Mouse (Mus musculus): ENCODE measurements around the gene Slc22a7. TPM values are rescaled to one million over a fixed set of nuclear protein-coding genes. Genes with fewer than 3 reads are reported as not detected.

Slc22a7 gene
- 1.3 TPM in 1 of 2 replicates, not detected in the other for polyA plus RNA-seq (2015; fragmentation: Nextera tagmentation; extraction: Ambion mirVana)

DNA sequence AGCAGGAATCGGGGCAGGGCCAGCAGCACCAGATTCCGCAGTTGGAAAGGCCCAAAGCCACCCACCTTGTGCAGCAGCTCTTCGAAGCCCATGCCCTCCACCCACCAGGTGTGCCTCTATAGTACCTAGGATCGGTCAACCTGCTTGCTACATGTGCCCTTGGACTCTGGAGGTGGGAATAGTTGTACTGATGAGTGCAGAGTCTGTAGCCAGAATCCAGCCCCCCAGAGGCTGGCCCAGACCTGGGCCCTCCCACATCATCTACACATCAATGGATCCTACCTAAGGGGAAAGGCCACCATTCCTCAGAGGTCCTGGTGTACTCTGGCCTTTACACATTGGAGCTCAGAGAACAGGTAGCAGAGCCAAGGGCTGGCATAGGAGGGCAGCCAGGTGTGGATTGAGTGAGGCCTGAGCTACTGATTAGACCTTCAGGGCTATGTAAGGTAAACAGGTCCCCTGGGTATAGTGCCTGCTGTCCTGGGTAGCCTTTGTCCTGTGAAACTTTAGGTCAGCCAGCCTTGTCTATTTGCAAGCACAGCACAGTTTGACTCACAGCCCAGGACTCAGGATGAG lies at the start of gene Slc22a7:
Gene Slc22a7 (minus strand): TSS at position 160 of the 576 bp plus-strand sequence.
- Histone ChIP-seq H3K4me1 (peaks cover 11% of the 10 kb centered on the region), H3K36me3 (no peaks in the 10 kb centered on the region), H3K9me3 (replicated peaks) (no peaks in the 10 kb centered on the region), H3K4me3 (replicated peaks) (no peak within 1 kb of the TSS), H3K27ac (replicated peaks) (no peak within 1 kb of the TSS), H3K9ac (replicated peaks) (no peak within 1 kb of the TSS), H3K4me2 (no peak within 1 kb of the TSS), H3K27me3 (replicated peaks) (peaks cover 14% of the 10 kb centered on the region; the same call in 1 of the 2 replicates)
- ATAC-seq (ENCODE audit: low FRiP score), result no peak
- WGBS, result 77% methylated on average over 4 of the region's 4 CpGs

DNA sequence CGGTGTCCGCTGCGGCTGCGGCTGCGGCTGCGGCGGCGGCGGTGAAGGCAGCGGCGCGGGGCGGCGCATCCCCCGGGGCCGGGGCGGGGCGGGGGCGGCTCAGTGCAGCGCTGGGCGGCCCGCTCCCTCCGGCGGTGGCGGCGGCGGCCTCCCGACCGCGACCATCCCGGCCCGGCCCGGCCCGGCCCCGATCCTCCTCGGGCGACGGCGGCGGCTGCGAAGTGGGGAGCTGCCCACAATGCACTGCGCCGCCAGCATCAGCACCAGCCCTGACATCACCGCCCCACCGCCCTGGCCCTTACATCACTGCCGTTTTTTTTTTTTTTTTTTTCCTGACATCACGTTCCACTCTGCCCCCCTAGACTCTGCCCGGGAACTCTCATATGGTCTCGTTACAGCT lies 49.2 kb upstream of the Slc22a7 start, which contains the start of gene Ttbk1:
Gene Ttbk1 (minus strand): TSS at position 245 of the 400 bp plus-strand sequence.
- H3K9ac ChIP-seq (replicated peaks), result peak within 1 kb of the TSS; percentile 88
- peaks cover 13% of the 10 kb centered on the region; the same call in 1 of the 2 replicates for H3K27me3 ChIP-seq (replicated peaks)
- H3K9me3 ChIP-seq (replicated peaks), result no peaks in the 10 kb centered on the region
- peak within 1 kb of the TSS; percentile 75 for H3K4me2 ChIP-seq
- H3K27ac ChIP-seq (replicated peaks), result peak within 1 kb of the TSS; percentile 79
- peak within 1 kb of the TSS; percentile 65 for H3K4me3 ChIP-seq (replicated peaks)
- peaks cover 51% of the 10 kb centered on the region for H3K4me1 ChIP-seq
- 1% methylated on average over 11 of the region's 49 CpGs for WGBS
- ATAC-seq (ENCODE audit: low FRiP score), result peak; percentile 84
- H3K36me3 ChIP-seq, result no peaks in the 10 kb centered on the region

DNA sequence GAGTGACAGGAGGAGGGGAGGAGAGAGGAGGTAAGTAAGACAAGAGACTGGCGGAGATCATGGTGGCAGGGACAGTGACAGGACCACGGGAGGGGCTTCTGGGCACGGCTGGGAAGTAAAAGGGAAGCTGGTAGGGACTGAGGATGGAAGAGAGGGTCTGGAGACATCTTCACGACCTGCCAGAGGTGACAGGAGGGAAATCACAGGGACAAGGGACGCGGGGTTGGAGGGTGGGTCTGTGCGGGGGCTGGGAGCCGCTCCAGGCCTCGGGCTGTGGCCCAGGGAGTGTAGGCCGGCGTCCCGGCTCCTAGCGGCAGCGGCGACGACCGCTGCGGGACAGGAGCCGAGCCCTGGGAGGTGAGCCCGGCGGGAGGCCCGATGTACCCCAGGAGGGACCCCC lies 48.7 kb upstream of the Slc22a7 start:
- peak; percentile 52 for ATAC-seq (ENCODE audit: low FRiP score)
- peaks cover 13% of the 10 kb centered on the region; the same call in 1 of the 2 replicates for H3K27me3 ChIP-seq (replicated peaks)
- H3K36me3 ChIP-seq, result no peaks in the 10 kb centered on the region
- WGBS, result under 1% methylated on average over 20 of the region's 22 CpGs
- peak overlapping the region; percentile 75 for H3K4me2 ChIP-seq
- peaks cover 51% of the 10 kb centered on the region for H3K4me1 ChIP-seq
- H3K4me3 ChIP-seq (replicated peaks), result peak overlapping the region; percentile 65
- H3K9ac ChIP-seq (replicated peaks), result peak overlapping the region; percentile 88
- H3K27ac ChIP-seq (replicated peaks), result peak overlapping the region; percentile 79
- H3K9me3 ChIP-seq (replicated peaks), result no peaks in the 10 kb centered on the region

DNA sequence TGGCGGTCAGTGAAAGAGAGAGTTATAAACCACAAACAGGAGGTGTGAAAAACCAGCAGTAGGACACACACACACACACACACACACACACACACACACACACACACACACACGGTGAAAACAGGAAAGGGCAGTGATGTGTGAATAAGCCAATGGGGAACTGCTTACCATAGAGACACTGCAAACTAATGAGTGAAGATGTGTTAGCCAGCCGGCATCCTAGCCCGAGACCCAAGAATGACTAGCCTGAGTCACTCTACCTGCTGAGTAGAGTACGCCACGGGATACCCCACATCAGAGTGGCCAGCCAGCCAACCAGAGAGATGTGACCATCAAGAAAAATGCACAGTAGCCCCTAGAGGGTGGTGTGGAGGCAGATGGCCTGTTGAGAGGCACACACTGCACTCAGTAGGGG lies 46.2 kb upstream of the Slc22a7 start:
- 10% methylated on average over 6 of the region's 6 CpGs for WGBS
- Histone ChIP-seq H3K4me2 (peak overlapping the region; percentile 79), H3K36me3 (peaks cover 11% of the 10 kb centered on the region), H3K27me3 (replicated peaks) (peaks cover 9% of the 10 kb centered on the region; the same call in 1 of the 2 replicates), H3K9me3 (replicated peaks) (no peaks in the 10 kb centered on the region), H3K4me3 (replicated peaks) (peak overlapping the region; percentile 36), H3K27ac (replicated peaks) (no peak overlapping the region), H3K4me1 (peaks cover 51% of the 10 kb centered on the region), H3K9ac (replicated peaks) (peak overlapping the region; percentile 45)
- no peak for ATAC-seq (ENCODE audit: low FRiP score)

DNA sequence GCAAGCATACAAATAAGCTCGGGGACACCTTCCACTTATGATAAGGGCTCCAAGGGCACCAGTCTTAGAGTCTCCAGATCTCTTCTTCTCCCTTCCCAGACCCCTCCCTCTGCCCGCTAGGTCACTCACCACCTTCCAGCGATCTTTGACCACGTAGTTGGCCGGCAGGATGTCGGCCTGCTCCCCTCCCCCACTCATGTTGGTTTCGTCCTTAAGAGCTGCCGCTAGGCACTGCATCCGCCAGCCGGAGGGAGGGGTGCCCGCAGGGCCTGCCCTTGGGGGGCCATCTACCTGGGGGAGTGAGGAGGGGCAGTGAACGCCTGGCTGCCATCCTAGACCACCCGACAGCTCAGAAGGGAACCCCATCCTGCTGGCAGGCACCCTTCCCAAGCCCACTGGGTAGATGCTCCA lies 45.8 kb upstream of the Slc22a7 start:
- peak overlapping the region; percentile 45 for H3K9ac ChIP-seq (replicated peaks)
- peaks cover 6% of the 10 kb centered on the region; the same call in 1 of the 2 replicates for H3K27me3 ChIP-seq (replicated peaks)
- peaks cover 51% of the 10 kb centered on the region for H3K4me1 ChIP-seq
- peaks cover 15% of the 10 kb centered on the region for H3K36me3 ChIP-seq
- 1% methylated on average over 13 of the region's 13 CpGs for WGBS
- no peaks in the 10 kb centered on the region for H3K9me3 ChIP-seq (replicated peaks)
- peak overlapping the region; percentile 37; the same call in 1 of the 2 replicates for H3K27ac ChIP-seq (replicated peaks)
- H3K4me3 ChIP-seq (replicated peaks), result peak overlapping the region; percentile 36
- ATAC-seq (ENCODE audit: low FRiP score), result no peak
- peak overlapping the region; percentile 79 for H3K4me2 ChIP-seq

DNA sequence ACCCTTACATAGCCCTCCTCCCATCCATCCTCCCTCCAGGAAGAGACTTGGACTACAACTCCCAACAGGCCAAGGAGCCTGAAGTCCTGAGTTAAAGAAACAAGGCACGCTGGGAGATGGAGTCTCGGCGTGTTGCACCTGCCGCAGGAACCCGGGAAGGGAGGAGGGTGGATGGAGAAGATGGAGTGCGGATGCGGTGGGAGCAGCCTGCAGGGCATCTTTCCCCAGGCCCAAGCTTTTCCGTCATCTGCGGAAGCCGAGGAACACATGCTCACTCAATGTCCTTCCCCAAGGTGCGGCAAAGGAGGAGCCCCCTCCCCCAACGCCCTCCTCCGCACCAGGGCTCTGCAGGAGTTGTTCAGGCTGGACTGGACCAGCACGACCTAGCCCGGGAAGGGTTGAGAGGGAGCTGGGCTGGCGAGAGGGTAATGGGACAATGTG lies 45.3 kb upstream of the Slc22a7 start:
- Histone ChIP-seq H3K9ac (replicated peaks) (peak overlapping the region; percentile 45), H3K4me3 (replicated peaks) (peak overlapping the region; percentile 36), H3K9me3 (replicated peaks) (no peaks in the 10 kb centered on the region), H3K4me1 (peaks cover 51% of the 10 kb centered on the region), H3K27ac (replicated peaks) (peak overlapping the region; percentile 37), H3K4me2 (peak overlapping the region; percentile 79), H3K27me3 (replicated peaks) (peaks cover 4% of the 10 kb centered on the region; the same call in 1 of the 2 replicates), H3K36me3 (peaks cover 20% of the 10 kb centered on the region)
- ATAC-seq (ENCODE audit: low FRiP score), result 0 out of 2 replicates have a peak, but pooled peaks have one; percentile 16
- 3% methylated on average over 16 of the region's 16 CpGs for WGBS

DNA sequence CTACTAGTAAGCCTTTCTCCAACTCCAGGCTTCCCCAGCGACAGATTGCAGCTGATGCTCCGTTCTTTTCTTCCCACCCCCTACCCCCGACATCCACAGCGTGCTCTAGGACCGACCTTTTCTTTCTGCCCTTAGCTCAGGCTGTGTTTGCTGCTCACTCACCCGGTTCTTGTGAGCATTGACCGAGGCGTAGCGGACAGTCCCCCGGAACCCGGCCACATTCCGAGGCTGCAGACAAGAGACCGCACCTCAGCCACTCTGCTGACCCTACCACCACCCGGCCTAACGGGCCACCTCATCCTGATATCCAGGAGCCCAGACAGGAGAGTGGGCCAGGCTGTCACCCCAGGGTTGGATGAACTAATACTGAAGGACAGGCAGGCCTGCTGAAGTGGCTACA lies 39.0 kb upstream of the Slc22a7 start:
- Histone ChIP-seq H3K36me3 (peaks cover 74% of the 10 kb centered on the region), H3K9me3 (replicated peaks) (no peaks in the 10 kb centered on the region), H3K4me3 (replicated peaks) (no peak overlapping the region), H3K9ac (replicated peaks) (no peak overlapping the region), H3K4me2 (no peak overlapping the region), H3K27ac (replicated peaks) (no peak overlapping the region), H3K4me1 (no peaks in the 10 kb centered on the region), H3K27me3 (replicated peaks) (no peaks in the 10 kb centered on the region)
- no peak for ATAC-seq (ENCODE audit: low FRiP score)
- WGBS, result 89% methylated on average over 15 of the region's 15 CpGs

DNA sequence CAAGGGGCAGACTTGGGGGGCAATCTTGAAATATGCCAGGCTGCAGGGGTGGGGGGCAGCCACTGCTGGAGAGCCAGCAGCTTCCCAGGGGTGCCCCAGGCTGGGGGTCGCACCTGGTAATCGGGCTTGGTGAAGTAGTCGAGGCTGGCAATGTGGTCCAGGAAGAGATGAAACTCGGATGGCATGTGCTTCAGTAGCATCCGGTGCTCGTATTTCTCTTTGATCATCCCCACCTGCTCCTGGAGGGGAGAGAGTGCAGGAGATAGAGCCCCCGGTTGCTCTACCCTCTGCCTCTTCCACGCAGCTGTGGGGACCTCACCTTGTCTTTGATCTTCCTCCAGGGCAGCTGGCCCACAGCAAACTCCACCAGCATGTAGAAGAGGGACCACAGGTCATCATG lies 38.3 kb upstream of the Slc22a7 start:
- 83% methylated on average over 8 of the region's 8 CpGs for WGBS
- H3K9me3 ChIP-seq (replicated peaks), result no peaks in the 10 kb centered on the region
- H3K9ac ChIP-seq (replicated peaks), result no peak overlapping the region
- no peak overlapping the region for H3K27ac ChIP-seq (replicated peaks)
- H3K4me1 ChIP-seq, result no peaks in the 10 kb centered on the region
- H3K4me2 ChIP-seq, result no peak overlapping the region
- peaks cover 81% of the 10 kb centered on the region for H3K36me3 ChIP-seq
- H3K27me3 ChIP-seq (replicated peaks), result no peaks in the 10 kb centered on the region
- H3K4me3 ChIP-seq (replicated peaks), result no peak overlapping the region
- no peak for ATAC-seq (ENCODE audit: low FRiP score)

DNA sequence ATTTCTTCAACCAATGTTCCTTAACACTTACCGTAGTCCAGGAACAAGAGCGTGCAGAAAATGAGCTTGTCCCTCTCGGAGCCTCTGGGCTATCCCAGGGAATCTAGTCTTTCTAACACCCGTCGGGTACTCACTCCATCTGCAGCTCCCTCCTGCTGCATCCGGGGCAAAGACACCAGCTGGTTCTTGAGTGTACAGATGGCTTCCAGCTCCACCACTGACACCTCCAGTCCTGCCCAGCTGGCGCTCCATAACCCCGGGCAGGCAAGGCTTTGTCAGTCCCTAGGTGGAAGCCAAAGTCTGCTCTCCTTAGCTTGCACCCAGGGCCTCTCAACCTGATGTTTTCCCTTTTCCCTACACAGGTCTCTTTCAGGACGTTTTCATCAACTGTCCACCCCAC lies 29.6 kb upstream of the Slc22a7 start:
- H3K9ac ChIP-seq (replicated peaks), result no peak overlapping the region
- H3K4me3 ChIP-seq (replicated peaks), result no peak overlapping the region
- H3K36me3 ChIP-seq, result peaks cover 71% of the 10 kb centered on the region
- no peaks in the 10 kb centered on the region for H3K4me1 ChIP-seq
- no peaks in the 10 kb centered on the region for H3K27me3 ChIP-seq (replicated peaks)
- WGBS, result 72% methylated on average over 9 of the region's 9 CpGs
- no peak overlapping the region for H3K4me2 ChIP-seq
- ATAC-seq (ENCODE audit: low FRiP score), result no peak
- no peak overlapping the region for H3K27ac ChIP-seq (replicated peaks)
- H3K9me3 ChIP-seq (replicated peaks), result no peaks in the 10 kb centered on the region

DNA sequence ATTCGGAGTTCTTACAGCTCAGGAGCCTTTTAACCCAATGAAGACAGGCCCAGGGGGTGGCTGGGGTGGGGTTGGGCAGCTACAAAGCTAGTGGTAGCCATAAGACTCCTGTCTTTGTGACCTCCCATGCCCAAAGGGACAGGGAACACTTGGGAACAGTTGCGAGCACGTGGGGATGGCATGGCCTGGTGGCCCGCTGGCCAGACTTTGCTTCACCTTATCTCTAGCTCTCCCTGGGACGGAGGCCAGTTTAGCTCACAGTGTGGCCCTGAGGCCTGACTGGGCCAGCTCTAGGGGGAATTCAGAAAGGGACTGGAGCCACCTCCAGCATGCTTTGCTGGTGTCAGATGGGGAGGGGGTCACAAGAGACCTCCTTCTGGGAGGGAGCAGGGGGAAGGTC lies 24.0 kb upstream of the Slc22a7 start:
- H3K9me3 ChIP-seq (replicated peaks), result no peaks in the 10 kb centered on the region
- 90% methylated on average over 5 of the region's 5 CpGs for WGBS
- H3K4me2 ChIP-seq, result no peak overlapping the region
- no peak for ATAC-seq (ENCODE audit: low FRiP score)
- H3K4me1 ChIP-seq, result peaks cover 11% of the 10 kb centered on the region
- no peak overlapping the region for H3K9ac ChIP-seq (replicated peaks)
- peaks cover 20% of the 10 kb centered on the region; the same call in 1 of the 2 replicates for H3K27me3 ChIP-seq (replicated peaks)
- H3K4me3 ChIP-seq (replicated peaks), result no peak overlapping the region
- H3K27ac ChIP-seq (replicated peaks), result no peak overlapping the region
- H3K36me3 ChIP-seq, result peaks cover 39% of the 10 kb centered on the region

DNA sequence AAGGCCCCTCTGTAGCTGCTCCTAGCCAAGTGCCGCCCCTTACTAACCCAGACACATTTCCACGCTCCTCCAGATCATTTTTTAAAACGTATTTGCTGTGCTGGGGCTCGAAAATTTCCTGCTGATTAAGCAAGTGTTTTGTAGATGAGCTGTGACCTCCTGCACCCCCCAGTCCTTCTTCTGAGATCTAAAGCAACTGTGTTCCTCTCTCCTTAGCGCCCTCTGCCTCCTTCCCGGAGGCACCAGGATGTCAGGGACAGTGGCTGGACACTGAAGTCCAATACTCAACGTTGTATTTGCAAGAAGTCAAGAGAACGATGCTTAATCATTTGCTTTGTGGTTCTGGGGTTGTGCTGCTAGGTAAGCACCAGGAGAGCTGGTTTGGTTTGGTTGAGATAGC lies 23.1 kb upstream of the Slc22a7 start:
- Histone ChIP-seq H3K27ac (replicated peaks) (no peak overlapping the region), H3K4me1 (peaks cover 12% of the 10 kb centered on the region)
- 18% methylated on average over 8 of the region's 8 CpGs for WGBS

DNA sequence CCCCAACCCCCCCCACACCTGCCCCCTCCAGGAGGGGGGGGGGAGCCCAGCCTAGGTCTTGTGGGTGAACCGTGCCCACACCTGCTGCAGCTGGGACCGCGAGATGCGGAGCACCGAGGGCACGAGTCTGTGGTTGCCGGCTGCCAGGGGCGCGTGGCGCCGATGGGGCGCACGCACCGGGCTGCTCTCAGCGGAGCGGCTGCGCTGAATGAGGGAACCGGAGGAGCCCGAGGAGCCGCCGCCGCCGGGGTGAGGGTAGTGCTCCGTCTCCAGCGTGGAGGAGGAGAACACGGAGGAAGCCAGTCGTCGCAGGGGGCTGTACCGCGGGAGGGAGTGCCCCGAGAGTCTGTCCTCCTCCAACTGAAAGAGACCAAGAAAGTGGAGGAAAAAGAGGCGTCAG lies 22.4 kb upstream of the Slc22a7 start:
- H3K9ac ChIP-seq (replicated peaks), result 0 out of 2 replicates have a peak overlapping the region, but pooled peaks have one; percentile 32
- H3K27ac ChIP-seq (replicated peaks), result no peak overlapping the region
- H3K4me1 ChIP-seq, result peaks cover 19% of the 10 kb centered on the region
- peaks cover 28% of the 10 kb centered on the region; the same call in 1 of the 2 replicates for H3K27me3 ChIP-seq (replicated peaks)
- peak overlapping the region; percentile 11; the same call in 1 of the 2 replicates for H3K4me3 ChIP-seq (replicated peaks)
- WGBS, result 7% methylated on average over 32 of the region's 32 CpGs
- H3K36me3 ChIP-seq, result peaks cover 25% of the 10 kb centered on the region; the same call in 1 of the 2 replicates
- no peak for ATAC-seq (ENCODE audit: low FRiP score)
- no peaks in the 10 kb centered on the region for H3K9me3 ChIP-seq (replicated peaks)
- H3K4me2 ChIP-seq, result peak overlapping the region; percentile 42

More for the DNA sequence above, 23.1 kb upstream of the Slc22a7 start:
- Histone ChIP-seq H3K27me3 (replicated peaks) (peaks cover 26% of the 10 kb centered on the region; the same call in 1 of the 2 replicates), H3K9ac (replicated peaks) (no peak overlapping the region), H3K4me2 (peak overlapping the region; percentile 42), H3K36me3 (peaks cover 30% of the 10 kb centered on the region), H3K4me3 (replicated peaks) (peak overlapping the region; percentile 11; the same call in 1 of the 2 replicates), H3K9me3 (replicated peaks) (no peaks in the 10 kb centered on the region)
- no peak for ATAC-seq (ENCODE audit: low FRiP score)
